Mouse (Mus musculus): Measurements from ENCODE around the gene Stxbp6.

Stxbp6 gene

GRCm38 (mm10) chr12:44804213-44804612 is 270.3 kb downstream of the Stxbp6 start:
- DNase-seq (ENCODE audit: low spot score in 2 of 2), result no peak
